Mouse (Mus musculus) intestine, embryonic 16.5 days (tissue): ENCODE data around the gene Tmem236. TPM values are rescaled to one million over a fixed set of nuclear protein-coding genes. Genes with fewer than 3 reads are reported as not detected.

Experiments used
- ATAC-seq: fragments of 200-750 bp; cut with Nextera tagmentation; 2 replicates; pipeline ENCODE4 v1.8.0; 2017; ENCODE audit warnings: moderate TSS enrichment, moderate library complexity
- H3K27ac ChIP-seq: fragments of 300-500 bp; sonication (generic); 2 replicates; pipeline ENCODE4 v1.5.1; 2014; ENCODE audit warnings: mild to moderate bottlenecking, low read length
- H3K27me3 ChIP-seq: fragments of 300-500 bp; sonication (generic); replicated peaks from 2 replicates; pipeline ENCODE4 v1.6.1; 2014; ENCODE audit warnings: low read length, control low read depth, mixed read lengths; ENCODE audit not compliant: control insufficient read depth, insufficient read depth
- H3K36me3 ChIP-seq: fragments of 300-500 bp; sonication (generic); 2 replicates; pipeline ENCODE4 v1.6.1; 2014; ENCODE audit warnings: low read length, control low read depth; ENCODE audit not compliant: control insufficient read depth, insufficient read depth
- H3K4me1 ChIP-seq: fragments of 300-500 bp; sonication (generic); 2 replicates; pipeline ENCODE4 v1.6.1; 2014; ENCODE audit warnings: low read length, control low read depth, mixed read lengths; ENCODE audit not compliant: control insufficient read depth, insufficient read depth
- H3K4me2 ChIP-seq: fragments of 300-500 bp; sonication (generic); 2 replicates; pipeline ENCODE4 v1.6.1; 2014; ENCODE audit warnings: low read depth, low read length, control low read depth
- H3K4me3 ChIP-seq: fragments of 300-500 bp; sonication (generic); 2 replicates; pipeline ENCODE4 v1.5.1; 2014; ENCODE audit warnings: mild to moderate bottlenecking, low read length
- H3K9ac ChIP-seq: fragments of 300-500 bp; sonication (generic); 2 replicates; pipeline ENCODE4 v1.6.1; 2014; ENCODE audit warnings: low read depth, low read length
- H3K9me3 ChIP-seq: fragments of 300-500 bp; sonication (generic); 2 replicates; pipeline ENCODE4 v1.6.1; 2016; ENCODE audit warnings: low read length, control low read depth; ENCODE audit not compliant: control insufficient read depth
- WGBS: fragments of 180-500 bp; shearing (Covaris S2); extraction: QIAGEN DNeasy Blood & Tissue Kit; methylation state at CpG from one replicate; pipeline ENCODE4 v1.1.7; 2014; 5-methylcytosine and 5-hydroxymethylcytosine counted together
- microRNA counts: library from miRNA; unstranded; fragments of <30 nt; microRNA quantifications from one replicate; lab custom pipeline; 2016
- microRNA-seq: library from miRNA; unstranded; fragments of <30 nt; microRNA quantifications from one replicate; pipeline ENCODE4, GENCODE M21; 2016
- polyA plus RNA-seq: library from polyadenylated mRNA; unstranded; fragments of >200 nt; fragmentation: Nextera tagmentation; extraction: Ambion mirVana; gene quantifications from 2 replicates; pipeline ENCODE4 v1.2.1, GENCODE M21; 2015

Tmem236 gene
- polyA plus RNA-seq, 1 experiment from 2014 or later, result 28.5 TPM

- H3K4me1 ChIP-seq, result no peaks in the 10 kb centered on the region
- H3K27ac ChIP-seq, result no peak overlapping the region
- H3K9ac ChIP-seq, result no peak overlapping the region
- no peak overlapping the region for H3K4me2 ChIP-seq
- no peak overlapping the region for H3K4me3 ChIP-seq
- no peaks in the 10 kb centered on the region for H3K9me3 ChIP-seq
- H3K27me3 ChIP-seq, result no peaks in the 10 kb centered on the region
- H3K36me3 ChIP-seq, result no peaks in the 10 kb centered on the region
- ATAC-seq, result peak; percentile 99
Observed at GRCm38 (mm10) chr2:14258345-14258850, 84.1 kb downstream of the Tmem236 start.

GRCm38 (mm10) chr2:14262090-14262489 is 87.8 kb downstream of the Tmem236 start:
- H3K4me3 ChIP-seq, result no peak overlapping the region
- no peaks in the 10 kb centered on the region for H3K36me3 ChIP-seq
- no peak overlapping the region for H3K27ac ChIP-seq
- no peak for ATAC-seq
- WGBS, result 81% methylated on average over 1 of the region's 1 CpGs
- no peak overlapping the region for H3K9ac ChIP-seq
- H3K9me3 ChIP-seq, result no peaks in the 10 kb centered on the region
- no peaks in the 10 kb centered on the region for H3K4me1 ChIP-seq
- no peaks in the 10 kb centered on the region for H3K27me3 ChIP-seq
- no peak overlapping the region for H3K4me2 ChIP-seq

- H3K27ac ChIP-seq, result no peak overlapping the region
- H3K9me3 ChIP-seq, result no peaks in the 10 kb centered on the region
- no peak overlapping the region for H3K9ac ChIP-seq
- no peaks in the 10 kb centered on the region for H3K36me3 ChIP-seq
- no peak for ATAC-seq
- no peak overlapping the region for H3K4me2 ChIP-seq
- no peak overlapping the region for H3K4me3 ChIP-seq
- WGBS, result 69% methylated on average over 1 of the region's 1 CpGs
- no peaks in the 10 kb centered on the region for H3K27me3 ChIP-seq
- no peaks in the 10 kb centered on the region for H3K4me1 ChIP-seq
Observed at GRCm38 (mm10) chr2:14269160-14269559, 94.8 kb downstream of the Tmem236 start.

MicroRNAs within 50 kb of the gene (microRNA counts, 519-probe panel; counts per million panel counts)
- 506 counts per million, percentile 1 among the panel's probes with 10 or more counts for microRNA mmu-miR-511 (lab: Ali Mortazavi, UCI)

Small RNA genes within 50 kb of the gene (microRNA-seq; reads per million reads assigned to microRNA genes)
- gene Mir511, result 6.1 reads per million, percentile 18 among the genes with 10 or more reads in this experiment

Other genes with a start within 250 kb of the Tmem236 start
- gene Hacd1, start 118.4 kb upstream of the Tmem236 start, polyA plus RNA-seq, result 93.8 and 103 TPM in 2 replicates
- gene Stam, start 100.4 kb upstream of the Tmem236 start, polyA plus RNA-seq, result 57.3 and 57.7 TPM in 2 replicates
- gene Mrc1, start 54.9 kb downstream of the Tmem236 start, polyA plus RNA-seq, result 4.6 and 5.1 TPM in 2 replicates
- not detected in 2 replicates for gene Slc39a12, start 213.8 kb downstream of the Tmem236 start, polyA plus RNA-seq